Comparison of ENCODE assay signal across 12 mouse cellular contexts in genomic region chr17:36931806-36932205, GRCm38 (mm10). TPM values are rescaled to one million over a fixed set of nuclear protein-coding genes. Genes with fewer than 3 reads are reported as not detected.
A peak's percentile ranks its signal among the peaks of the same experiment; 100 is the strongest.
DNase-seq lines count a peak whose midpoint lies in the region; ATAC-seq and TF ChIP-seq lines count a peak whose summit lies in the region.
"Had no signal": no experiment of that assay in that cellular context is flagged by ENCODE, and none has a peak within 500 bp of the region (broad histone marks: within the 10 kb centered on the region; RNA-seq: fewer than 3 reads in every experiment).

No protein-coding gene starts in this region.

- no peak for TF ChIP-seq CTCF in lung, adult 2 months (IDR thresholded peaks at IDR 0.05; ENCODE audit: insufficient read depth, low read length)

- H3K27ac ChIP-seq in midbrain, embryonic 10.5 days (replicated peaks), result no peak overlapping the region
- no peak overlapping the region for H3K27ac ChIP-seq in forebrain, embryonic 11.5 days (ENCODE audit: low read depth, low read length)
- H3K27ac ChIP-seq: embryonic facial prominence, embryonic 15.5 days; limb, embryonic 13.5 days had no signal

- H3K9ac ChIP-seq in forebrain, embryonic 11.5 days (ENCODE audit: low read length), result no peak overlapping the region
- H3K9ac ChIP-seq: embryonic facial prominence, embryonic 15.5 days; limb, embryonic 13.5 days had no signal

- H3K4me3 ChIP-seq in lung, adult 2 months (replicated peaks; ENCODE audit: extremely low read depth, low read depth, low read length), result no peak overlapping the region
- H3K4me3 ChIP-seq in midbrain, embryonic 10.5 days, result no peak overlapping the region
- H3K4me3 ChIP-seq in forebrain, embryonic 11.5 days (ENCODE audit: low read depth, low read length), result no peak overlapping the region
- H3K4me3 ChIP-seq: embryonic facial prominence, embryonic 15.5 days; limb, embryonic 13.5 days had no signal

- H3K36me3 ChIP-seq in midbrain, embryonic 10.5 days, result no peaks in the 10 kb centered on the region
- no peaks in the 10 kb centered on the region for H3K36me3 ChIP-seq in forebrain, embryonic 11.5 days (ENCODE audit: control insufficient read depth, insufficient read depth, low read length)
- H3K36me3 ChIP-seq: embryonic facial prominence, embryonic 15.5 days; limb, embryonic 13.5 days had no signal

- DNase-seq in lung, adult 18-20 months, result peak; percentile 54 to 67
- no peak for DNase-seq in lung, adult 2 months
- DNase-seq in adrenal gland, postnatal 36 days, result peak; percentile 46 to 53
- DNase-seq in kidney, postnatal 10 days, result peak; percentile 63
- DNase-seq in lung, postnatal 4 days, result peak; percentile 39 to 73
- no peak for DNase-seq in midbrain, embryonic 10.5 days (ENCODE audit: low spot score)
- no peak for DNase-seq in forebrain, embryonic 11.5 days (ENCODE audit: low spot score)
- no peak for DNase-seq in thymus, postnatal 14 days

- 24% methylated on average over 2 of the region's 2 CpGs for WGBS in lung, adult 2 months
- 76% methylated on average over 2 of the region's 2 CpGs for WGBS in midbrain, embryonic 10.5 days
- WGBS in forebrain, embryonic 11.5 days, result 70% methylated on average over 2 of the region's 2 CpGs

- no peaks in the 10 kb centered on the region for H3K9me3 ChIP-seq in midbrain, embryonic 10.5 days (replicated peaks)
- H3K9me3 ChIP-seq in forebrain, embryonic 11.5 days (ENCODE audit: control insufficient read depth, low read length), result no peaks in the 10 kb centered on the region
- H3K9me3 ChIP-seq: embryonic facial prominence, embryonic 15.5 days; limb, embryonic 13.5 days had no signal

- TF ChIP-seq POLR2A in lung, adult 2 months (IDR thresholded peaks at IDR 0.05; ENCODE audit: borderline replicate concordance, extremely low read depth, low read depth, low read length), result no peak

- H3K4me1 ChIP-seq in lung, adult 2 months (ENCODE audit: control insufficient read depth, insufficient read depth, low read length), result no peaks in the 10 kb centered on the region
- H3K4me1 ChIP-seq in midbrain, embryonic 10.5 days, result no peaks in the 10 kb centered on the region
- no peaks in the 10 kb centered on the region for H3K4me1 ChIP-seq in forebrain, embryonic 11.5 days (replicated peaks; ENCODE audit: control insufficient read depth, insufficient read depth, low read length)
- H3K4me1 ChIP-seq: embryonic facial prominence, embryonic 15.5 days; limb, embryonic 13.5 days had no signal

- H3K27me3 ChIP-seq in midbrain, embryonic 10.5 days (ENCODE audit: low read depth, poor library complexity, severe bottlenecking), result no peaks in the 10 kb centered on the region
- no peaks in the 10 kb centered on the region for H3K27me3 ChIP-seq in forebrain, embryonic 11.5 days (ENCODE audit: control insufficient read depth, insufficient read depth, low read length)
- H3K27me3 ChIP-seq: embryonic facial prominence, embryonic 15.5 days; limb, embryonic 13.5 days had no signal

- no peak overlapping the region for H3K4me2 ChIP-seq in forebrain, embryonic 11.5 days (ENCODE audit: low read depth, low read length, severe bottlenecking)
- H3K4me2 ChIP-seq: embryonic facial prominence, embryonic 15.5 days; limb, embryonic 13.5 days had no signal

- ATAC-seq in forebrain, embryonic 11.5 days (replicated peaks; ENCODE audit: low FRiP score), result no peak
- ATAC-seq: intestine, embryonic 16.5 days had no signal

RNA-seq across cellular contexts. Expression of gene Rnf39, which starts 10.9 kb away (rescaled TPM):
- polyA plus RNA-seq in lung, adult 2 months (2012; rRNA removed), result 34.4 and 42.1 TPM in 2 replicates
- under 1 TPM in 1 of 2 experiments, not detected in 1; 0.16 TPM for total RNA-seq in adrenal gland, postnatal 36 days (2021)
- 0.22 and 0.67 TPM in 2 replicates for polyA plus RNA-seq in midbrain, embryonic 10.5 days (2016; fragmentation: Nextera tagmentation; extraction: Ambion mirVana)
- polyA plus RNA-seq in forebrain, embryonic 11.5 days (2014; fragmentation: Nextera tagmentation; extraction: Ambion mirVana), result 0.33 and 0.44 TPM in 2 replicates
- total RNA-seq: hematopoietic stem cell, adult 5-6 weeks had no signal

RNA-seq across cellular contexts. Expression of gene Ppp1r11, which starts 19.7 kb away (rescaled TPM):
- 42.8 and 58.3 TPM in 2 replicates for polyA plus RNA-seq in lung, adult 2 months (2012; rRNA removed)
- 100 to 1,000 TPM in 1 of 2 experiments, 10 to 100 TPM in 1; 91.8 to 102 TPM for total RNA-seq in adrenal gland, postnatal 36 days (2021)
- polyA plus RNA-seq in midbrain, embryonic 10.5 days (2016; fragmentation: Nextera tagmentation; extraction: Ambion mirVana), result 160 and 166 TPM in 2 replicates
- polyA plus RNA-seq in forebrain, embryonic 11.5 days (2014; fragmentation: Nextera tagmentation; extraction: Ambion mirVana), result 142 and 149 TPM in 2 replicates

RNA-seq across cellular contexts. Expression of gene Znrd1, which starts 26.6 kb away (rescaled TPM):
- polyA plus RNA-seq in lung, adult 2 months (2012; rRNA removed), result 23.8 and 30.3 TPM in 2 replicates
- 10 to 100 TPM; 44.2 to 45.0 TPM for total RNA-seq in adrenal gland, postnatal 36 days (2021)
- polyA plus RNA-seq in midbrain, embryonic 10.5 days (2016; fragmentation: Nextera tagmentation; extraction: Ambion mirVana), result 88.5 and 96.7 TPM in 2 replicates
- polyA plus RNA-seq in forebrain, embryonic 11.5 days (2014; fragmentation: Nextera tagmentation; extraction: Ambion mirVana), result 83.2 and 86.6 TPM in 2 replicates

RNA-seq across cellular contexts. Expression of gene Znrd1as, which starts 26.6 kb away (rescaled TPM):
- polyA plus RNA-seq in lung, adult 2 months (2012; rRNA removed), result 1.1 and 1.4 TPM in 2 replicates
- total RNA-seq in adrenal gland, postnatal 36 days (2021), result 10 to 100 TPM in 1 of 2 experiments, 1 to 10 TPM in 1; 9.0 to 13.6 TPM
- 8.8 and 10.6 TPM in 2 replicates for polyA plus RNA-seq in midbrain, embryonic 10.5 days (2016; fragmentation: Nextera tagmentation; extraction: Ambion mirVana)
- polyA plus RNA-seq in forebrain, embryonic 11.5 days (2014; fragmentation: Nextera tagmentation; extraction: Ambion mirVana), result 10.2 and 10.5 TPM in 2 replicates

RNA-seq across cellular contexts. Expression of gene Trim31, which starts 33.9 kb away (rescaled TPM):
- polyA plus RNA-seq in lung, adult 2 months (2012; rRNA removed), result 0.10 TPM in 1 of 2 replicates, not detected in the other
- not detected for total RNA-seq in adrenal gland, postnatal 36 days (2021)
- polyA plus RNA-seq in midbrain, embryonic 10.5 days (2016; fragmentation: Nextera tagmentation; extraction: Ambion mirVana), result not detected in 2 replicates
- polyA plus RNA-seq in forebrain, embryonic 11.5 days (2014; fragmentation: Nextera tagmentation; extraction: Ambion mirVana), result not detected in 2 replicates
- total RNA-seq: hematopoietic stem cell, adult 5-6 weeks had no signal
- polyA plus RNA-seq: embryonic facial prominence, embryonic 15.5 days; limb, embryonic 13.5 days had no signal

Comparison
In these comparisons a context has a peak if more than half of its experiments do, and no peak if none do; other contexts are left out.
1. DNase-seq: peak in lung, adult 18-20 months (2 of 2), adrenal gland, postnatal 36 days (2 of 2), kidney, postnatal 10 days (single experiment) and lung, postnatal 4 days (2 of 2); none in lung, adult 2 months (single experiment), midbrain, embryonic 10.5 days (single experiment), forebrain, embryonic 11.5 days (single experiment) and thymus, postnatal 14 days (single experiment).
2. RNA of gene Rnf39, which starts 10.9 kb away (polyA plus RNA-seq): 34.4 to 42.1 TPM in lung, adult 2 months; 0.33 to 0.44 TPM in forebrain, embryonic 11.5 days and 0.22 to 0.67 TPM in midbrain, embryonic 10.5 days; every median in the first group is over 10 times any median in the second.